Mouse (Mus musculus) stomach, postnatal 0 days (tissue): ENCODE measurements around the gene Cd244a.

ENCODE experiments used
- CTCF ChIP-seq: IDR thresholded peaks from 2 replicates; pipeline ENCODE4 v1.5.1; 2016; ENCODE audit warnings: antibody characterized with exemption, low read depth, mild to moderate bottlenecking, moderate library complexity
- EP300 ChIP-seq: optimal IDR thresholded peaks from 2 replicates; pipeline ENCODE3; 2016; ENCODE audit warnings: antibody characterized with exemption

GRCm38 (mm10) chr1:171532830-171533229, 26.2 kb upstream of the Cd244a start:
- TF ChIP-seq CTCF (peak; percentile 47), EP300 (no peak)
